Mouse (Mus musculus) intestine, embryonic 14.5 days (tissue): ENCODE measurements at regions not wholly inside any gene's neighbourhood (a gene's known extent, or its start where the extent isn't known, plus 50 kb on each side); places are given as distances from the start of the nearest gene placed in this dataset.

Source experiments
- ATAC-seq: fragments of 200-750 bp; cut with Nextera tagmentation; replicated peaks from 2 replicates; pipeline ENCODE4 v1.8.0; 2017; ENCODE audit warnings: low read depth, moderate number of reproducible peaks, moderate TSS enrichment, moderate library complexity; ENCODE audit not compliant: low FRiP score, low TSS enrichment
- DNase-seq: peaks from one replicate; pipeline ENCODE4 v3.0.0-alpha.2; 2018; ENCODE audit warnings: low spot score
- H3K27ac ChIP-seq: fragments of 300-500 bp; sonication (generic); 2 replicates; pipeline ENCODE4 v1.5.1; 2014; ENCODE audit warnings: low read depth, mild to moderate bottlenecking, control low read depth
- H3K27me3 ChIP-seq: fragments of 300-500 bp; sonication (generic); replicated peaks from 2 replicates; pipeline ENCODE4 v1.6.1; 2014; ENCODE audit warnings: low read length, control low read depth; ENCODE audit not compliant: control insufficient read depth, insufficient read depth
- H3K36me3 ChIP-seq: fragments of 300-500 bp; sonication (generic); 2 replicates; pipeline ENCODE4 v1.6.1; 2014; ENCODE audit warnings: low read length, control low read depth; ENCODE audit not compliant: control insufficient read depth, insufficient read depth
- H3K4me1 ChIP-seq: fragments of 300-500 bp; sonication (generic); replicated peaks from 2 replicates; pipeline ENCODE4 v1.6.1; 2014; ENCODE audit warnings: low read length, control low read depth, mixed read lengths; ENCODE audit not compliant: control insufficient read depth, insufficient read depth
- H3K4me2 ChIP-seq: fragments of 300-500 bp; sonication (generic); 2 replicates; pipeline ENCODE4 v1.6.1; 2014; ENCODE audit warnings: low read length
- H3K4me3 ChIP-seq: fragments of 300-500 bp; sonication (generic); 2 replicates; pipeline ENCODE4 v1.5.1; 2014; ENCODE audit warnings: low read depth, low read length, control low read depth, mixed read lengths
- H3K9ac ChIP-seq: fragments of 300-500 bp; sonication (generic); 2 replicates; pipeline ENCODE4 v1.6.1; 2014; ENCODE audit warnings: mild to moderate bottlenecking, low read length
- H3K9me3 ChIP-seq: fragments of 300-500 bp; sonication (generic); 2 replicates; pipeline ENCODE4 v1.6.1; 2016; ENCODE audit warnings: low read length, control low read depth; ENCODE audit not compliant: control insufficient read depth
- WGBS: fragments of 180-500 bp; shearing (Covaris S2); extraction: QIAGEN DNeasy Blood & Tissue Kit; methylation state at CpG from one replicate; pipeline ENCODE4 v1.1.7; 2014; 5-methylcytosine and 5-hydroxymethylcytosine counted together

GRCm38 (mm10) chr4:12743714-12744327 lies 572.0 kb upstream of the Fam92a start:
- Histone ChIP-seq H3K9ac (no peak overlapping the region), H3K9me3 (no peaks in the 10 kb centered on the region), H3K27me3 (no peaks in the 10 kb centered on the region), H3K4me2 (no peak overlapping the region), H3K36me3 (no peaks in the 10 kb centered on the region), H3K4me1 (no peaks in the 10 kb centered on the region), H3K4me3 (no peak overlapping the region), H3K27ac (no peak overlapping the region)
- WGBS, result 61% methylated on average over 5 of the region's 5 CpGs
- DNase-seq (no peak), ATAC-seq (no peak)

GRCm38 (mm10) chr4:12736411-12736810 lies 564.6 kb upstream of the Fam92a start:
- Histone ChIP-seq H3K9me3 (no peaks in the 10 kb centered on the region), H3K4me2 (no peak overlapping the region), H3K4me1 (no peaks in the 10 kb centered on the region), H3K4me3 (no peak overlapping the region), H3K9ac (no peak overlapping the region), H3K27ac (no peak overlapping the region), H3K36me3 (no peaks in the 10 kb centered on the region), H3K27me3 (no peaks in the 10 kb centered on the region)
- 68% methylated on average over 3 of the region's 3 CpGs for WGBS
- ATAC-seq (no peak), DNase-seq (no peak)

GRCm38 (mm10) chr4:12700189-12700588 lies 528.4 kb upstream of the Fam92a start:
- Histone ChIP-seq H3K4me1 (no peaks in the 10 kb centered on the region), H3K9ac (no peak overlapping the region), H3K27me3 (no peaks in the 10 kb centered on the region), H3K4me3 (no peak overlapping the region), H3K27ac (no peak overlapping the region), H3K36me3 (no peaks in the 10 kb centered on the region), H3K9me3 (no peaks in the 10 kb centered on the region), H3K4me2 (no peak overlapping the region)
- WGBS, result 73% methylated on average over 1 of the region's 1 CpGs
- no peak for ATAC-seq
- DNase-seq, result no peak

GRCm38 (mm10) chr4:12677814-12678213 lies 506.0 kb upstream of the Fam92a start:
- Histone ChIP-seq H3K9me3 (no peaks in the 10 kb centered on the region), H3K27me3 (no peaks in the 10 kb centered on the region), H3K4me1 (no peaks in the 10 kb centered on the region), H3K36me3 (no peaks in the 10 kb centered on the region), H3K9ac (no peak overlapping the region), H3K4me3 (no peak overlapping the region), H3K4me2 (no peak overlapping the region), H3K27ac (no peak overlapping the region)
- 90% methylated on average over 3 of the region's 3 CpGs for WGBS
- ATAC-seq, result no peak
- DNase-seq, result no peak

GRCm38 (mm10) chr4:12671399-12671798 lies 499.6 kb upstream of the Fam92a start:
- no peak overlapping the region for H3K4me3 ChIP-seq
- no peaks in the 10 kb centered on the region for H3K36me3 ChIP-seq
- no peak overlapping the region for H3K27ac ChIP-seq
- H3K9ac ChIP-seq, result no peak overlapping the region
- no peaks in the 10 kb centered on the region for H3K27me3 ChIP-seq
- WGBS, result 79% methylated on average over 7 of the region's 7 CpGs
- H3K4me1 ChIP-seq, result no peaks in the 10 kb centered on the region
- no peak for ATAC-seq
- H3K4me2 ChIP-seq, result no peak overlapping the region
- no peaks in the 10 kb centered on the region for H3K9me3 ChIP-seq
- no peak for DNase-seq

- DNase-seq, result no peak
- ATAC-seq, result no peak
- Histone ChIP-seq H3K9ac (no peak overlapping the region), H3K27ac (no peak overlapping the region), H3K4me3 (no peak overlapping the region), H3K4me2 (no peak overlapping the region), H3K9me3 (no peaks in the 10 kb centered on the region), H3K27me3 (no peaks in the 10 kb centered on the region), H3K36me3 (no peaks in the 10 kb centered on the region), H3K4me1 (no peaks in the 10 kb centered on the region)
- 21% methylated on average over 2 of the region's 2 CpGs for WGBS
These were observed 491.4 kb upstream of the Fam92a start for GRCm38 (mm10) chr4:12663176-12663575.

GRCm38 (mm10) chr4:12662683-12663082 lies 490.9 kb upstream of the Fam92a start:
- Histone ChIP-seq H3K9ac (no peak overlapping the region), H3K9me3 (no peaks in the 10 kb centered on the region), H3K27me3 (no peaks in the 10 kb centered on the region), H3K36me3 (no peaks in the 10 kb centered on the region), H3K4me3 (no peak overlapping the region), H3K4me2 (no peak overlapping the region), H3K27ac (no peak overlapping the region), H3K4me1 (no peaks in the 10 kb centered on the region)
- DNase-seq (no peak), ATAC-seq (no peak)
- 77% methylated on average over 1 of the region's 1 CpGs for WGBS

- Histone ChIP-seq H3K4me3 (no peak overlapping the region), H3K27me3 (no peaks in the 10 kb centered on the region), H3K27ac (no peak overlapping the region), H3K9ac (no peak overlapping the region), H3K4me2 (no peak overlapping the region), H3K4me1 (peaks cover 8% of the 10 kb centered on the region; the same call in 1 of the 2 replicates), H3K9me3 (no peaks in the 10 kb centered on the region), H3K36me3 (no peaks in the 10 kb centered on the region)
- DNase-seq (no peak), ATAC-seq (no peak)
- WGBS, result 79% methylated on average over 1 of the region's 1 CpGs
These were observed 487.3 kb upstream of the Fam92a start for GRCm38 (mm10) chr4:12659084-12659483.

- Histone ChIP-seq H3K4me1 (peaks cover 8% of the 10 kb centered on the region; the same call in 1 of the 2 replicates), H3K27me3 (no peaks in the 10 kb centered on the region), H3K4me3 (no peak overlapping the region), H3K4me2 (no peak overlapping the region), H3K9ac (no peak overlapping the region), H3K9me3 (no peaks in the 10 kb centered on the region), H3K36me3 (no peaks in the 10 kb centered on the region), H3K27ac (no peak overlapping the region)
- 60% methylated on average over 6 of the region's 6 CpGs for WGBS
- DNase-seq, result no peak
- ATAC-seq, result no peak
These were observed 486.8 kb upstream of the Fam92a start for GRCm38 (mm10) chr4:12658594-12658993.
